Mouse (Mus musculus) embryonic facial prominence, embryonic 13.5 days (tissue): ENCODE results near the gene Nedd4. TPM values are rescaled to one million over a fixed set of nuclear protein-coding genes. Genes with fewer than 3 reads are reported as not detected.
"Not testable (repeated sequence)": the region's sequence is repeated elsewhere in the genome, so short reads cannot be mapped to it uniquely, and the experiment has no call there.

Experiments used
- ATAC-seq: fragments of 200-750 bp; cut with Nextera tagmentation; 2 replicates; pipeline ENCODE4 v1.8.0; 2017; ENCODE audit warnings: low read depth; ENCODE audit not compliant: insufficient number of reproducible peaks, insufficient read depth, low FRiP score, low TSS enrichment
- H3K27ac ChIP-seq: fragments of 300-500 bp; sonication (generic); 2 replicates; pipeline ENCODE4 v1.5.1; 2015; ENCODE audit warnings: moderate library complexity, mild to moderate bottlenecking, inconsistent platforms
- H3K27me3 ChIP-seq: fragments of 300-500 bp; sonication (generic); 2 replicates; pipeline ENCODE4 v1.6.1; 2015; ENCODE audit warnings: mild to moderate bottlenecking, inconsistent platforms
- H3K36me3 ChIP-seq: fragments of 300-500 bp; sonication (generic); 2 replicates; pipeline ENCODE4 v1.6.1; 2015; ENCODE audit warnings: mild to moderate bottlenecking, inconsistent platforms
- H3K4me1 ChIP-seq: fragments of 300-500 bp; sonication (generic); 2 replicates; pipeline ENCODE4 v1.6.1; 2015; ENCODE audit warnings: inconsistent platforms
- H3K4me2 ChIP-seq: fragments of 300-500 bp; sonication (generic); 2 replicates; pipeline ENCODE4 v1.6.1; 2015; ENCODE audit warnings: moderate library complexity, mild to moderate bottlenecking, inconsistent platforms
- H3K4me3 ChIP-seq: fragments of 300-500 bp; sonication (generic); 2 replicates; pipeline ENCODE4 v1.5.1; 2015; ENCODE audit warnings: mild to moderate bottlenecking, inconsistent platforms
- H3K9ac ChIP-seq: fragments of 300-500 bp; sonication (generic); 2 replicates; pipeline ENCODE4 v1.6.1; 2015; ENCODE audit warnings: mild to moderate bottlenecking, inconsistent platforms
- H3K9me3 ChIP-seq: fragments of 300-500 bp; sonication (generic); 2 replicates; pipeline ENCODE4 v1.6.1; 2016; ENCODE audit warnings: inconsistent platforms
- WGBS: fragments of 180-500 bp; shearing (Covaris S2); methylation state at CpG from one replicate; pipeline ENCODE4 v1.1.7; 2015; ENCODE audit warnings: mixed read lengths; 5-methylcytosine and 5-hydroxymethylcytosine counted together
- polyA plus RNA-seq: library from polyadenylated mRNA; unstranded; fragments of >200 nt; fragmentation: Nextera tagmentation; extraction: Ambion mirVana; gene quantifications from 2 replicates; pipeline ENCODE4 v1.2.1, GENCODE M21; 2015

The Nedd4 gene
- polyA plus RNA-seq, 1 experiment from 2014 or later, result 659 TPM

DNA sequence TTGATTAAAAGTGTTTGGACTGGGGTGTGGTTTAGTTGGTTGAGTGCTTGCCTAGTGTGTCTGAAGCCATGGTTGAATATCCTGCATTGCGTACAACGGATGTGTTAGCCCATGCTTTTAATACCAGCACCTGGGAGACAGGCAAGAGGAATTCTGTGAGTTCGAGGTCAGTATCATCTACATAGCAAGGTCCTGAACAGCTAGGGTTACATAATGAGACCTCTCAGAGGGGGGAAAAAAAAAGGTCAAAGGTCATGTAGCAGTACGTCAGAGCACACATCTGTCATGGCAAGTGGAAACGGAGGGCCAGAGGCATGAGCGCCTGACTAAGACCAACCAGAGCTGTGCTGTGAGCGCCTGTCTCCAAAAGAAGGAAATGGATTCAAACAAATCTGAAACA, 3.4 kb downstream of the Nedd4 start:
- no peaks in the 10 kb centered on the region for H3K9me3 ChIP-seq
- peaks cover 48% of the 10 kb centered on the region for H3K4me1 ChIP-seq
- peak overlapping the region; percentile 100; the same call in 1 of the 2 replicates for H3K9ac ChIP-seq
- WGBS, result 38% methylated on average over 7 of the region's 7 CpGs
- peak overlapping the region; percentile 98 for H3K4me3 ChIP-seq
- H3K27me3 ChIP-seq, result no peaks in the 10 kb centered on the region
- H3K4me2 ChIP-seq, result peak overlapping the region; percentile 90
- ATAC-seq, result no peak
- H3K36me3 ChIP-seq, result peaks cover 56% of the 10 kb centered on the region
- H3K27ac ChIP-seq, result no peak overlapping the region; the same call in 1 of the 2 replicates

DNA sequence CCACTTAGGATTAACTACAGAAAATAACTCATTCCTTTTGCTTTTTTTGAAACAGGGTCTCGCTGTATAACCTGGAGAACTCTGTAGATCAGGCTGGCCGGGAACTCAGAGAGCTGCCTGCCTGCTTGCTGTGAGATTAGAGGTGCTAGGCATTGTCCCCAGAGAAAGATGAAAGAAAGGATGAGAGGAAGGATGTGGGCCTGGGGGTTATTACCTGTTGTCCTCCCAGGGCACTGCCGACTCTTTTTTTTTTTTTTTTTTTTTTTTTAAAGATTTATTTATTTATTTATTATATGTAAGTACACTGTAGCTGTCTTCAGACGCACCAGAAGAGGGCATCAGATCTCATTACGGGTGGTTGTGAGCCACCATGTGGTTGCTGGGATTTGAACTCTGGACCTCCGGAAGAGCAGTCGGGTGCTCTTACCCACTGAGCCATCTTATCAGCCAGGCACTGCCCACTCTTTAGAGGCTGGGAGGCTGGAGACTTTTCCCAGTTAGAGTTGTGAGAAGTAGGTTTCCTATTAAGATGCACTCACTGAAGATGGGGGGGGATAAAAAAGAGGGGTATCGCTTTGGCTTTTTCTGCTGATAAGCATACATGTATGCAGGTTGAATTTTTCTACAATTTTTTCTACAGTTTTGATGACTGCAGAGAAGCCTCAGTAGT, 4.3 kb downstream of the Nedd4 start:
- H3K36me3 ChIP-seq, result peaks cover 63% of the 10 kb centered on the region
- 0 out of 2 replicates have a peak overlapping the region, but pooled peaks have one; percentile 3 for H3K4me2 ChIP-seq

DNA sequence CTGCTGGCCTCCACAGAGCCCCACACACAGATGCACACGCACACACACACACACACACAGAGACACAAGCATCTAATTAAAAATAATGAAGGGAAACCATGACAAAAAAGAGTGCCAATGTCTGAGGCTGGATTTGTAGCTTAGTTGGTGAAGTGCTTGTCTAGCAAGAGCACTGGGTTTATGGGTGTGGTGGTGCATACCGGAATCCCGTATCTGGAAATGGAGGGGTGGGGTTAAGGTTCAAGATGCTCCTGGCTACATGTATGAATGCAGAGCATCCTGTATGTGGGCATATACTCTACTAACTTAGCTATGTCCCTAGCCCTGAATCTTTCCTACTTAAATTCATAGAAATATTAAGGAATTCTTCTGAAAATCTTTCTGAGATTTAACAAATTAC, 5.0 kb downstream of the Nedd4 start:
- Histone ChIP-seq H3K4me1 (peaks cover 46% of the 10 kb centered on the region), H3K4me2 (0 out of 2 replicates have a peak overlapping the region, but pooled peaks have one; percentile 3), H3K9me3 (no peaks in the 10 kb centered on the region), H3K4me3 (no peak overlapping the region; the same call in 1 of the 2 replicates), H3K9ac (no peak overlapping the region), H3K27me3 (no peaks in the 10 kb centered on the region), H3K27ac (0 out of 2 replicates have a peak overlapping the region, but pooled peaks have one; percentile 7), H3K36me3 (peaks cover 68% of the 10 kb centered on the region)
- 79% methylated on average over 3 of the region's 3 CpGs for WGBS
- no peak for ATAC-seq

More for the DNA sequence above, 4.3 kb downstream of the Nedd4 start:
- ATAC-seq, H3K9ac ChIP-seq, H3K9me3 ChIP-seq, H3K4me3 ChIP-seq, H3K27me3 ChIP-seq: not testable (repeated sequence)
- H3K27ac ChIP-seq, result 0 out of 2 replicates have a peak overlapping the region, but pooled peaks have one; percentile 7
- WGBS, result 83% methylated on average over 7 of the region's 8 CpGs
- H3K4me1 ChIP-seq, result peaks cover 46% of the 10 kb centered on the region

DNA sequence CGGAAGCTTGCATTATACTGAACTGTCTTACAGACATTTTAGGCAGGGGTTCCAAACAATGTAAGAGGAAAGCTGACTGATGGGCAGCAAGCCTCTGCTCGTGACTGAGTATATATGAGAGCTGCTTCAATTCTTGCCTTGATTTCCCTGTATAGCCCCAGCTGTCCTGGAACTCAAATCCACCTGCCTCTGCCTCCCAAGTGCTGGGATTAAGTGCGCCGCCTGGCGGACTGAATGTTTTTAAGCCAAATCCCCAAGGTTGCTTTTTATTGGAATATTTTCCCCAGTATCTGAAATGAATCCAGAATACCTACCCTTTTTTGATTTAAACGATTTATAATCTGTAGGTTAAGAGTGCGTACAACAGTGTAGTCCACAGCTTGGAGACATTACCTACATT, 7.2 kb downstream of the Nedd4 start:
- peaks cover 80% of the 10 kb centered on the region for H3K36me3 ChIP-seq
- 0 out of 2 replicates have a peak overlapping the region, but pooled peaks have one; percentile 4 for H3K27ac ChIP-seq
- 81% methylated on average over 7 of the region's 7 CpGs for WGBS
- no peaks in the 10 kb centered on the region for H3K9me3 ChIP-seq
- ATAC-seq, result no peak
- no peak overlapping the region for H3K4me3 ChIP-seq
- no peak overlapping the region for H3K9ac ChIP-seq
- H3K27me3 ChIP-seq, result no peaks in the 10 kb centered on the region
- H3K4me1 ChIP-seq, result peaks cover 43% of the 10 kb centered on the region
- H3K4me2 ChIP-seq, result no peak overlapping the region

DNA sequence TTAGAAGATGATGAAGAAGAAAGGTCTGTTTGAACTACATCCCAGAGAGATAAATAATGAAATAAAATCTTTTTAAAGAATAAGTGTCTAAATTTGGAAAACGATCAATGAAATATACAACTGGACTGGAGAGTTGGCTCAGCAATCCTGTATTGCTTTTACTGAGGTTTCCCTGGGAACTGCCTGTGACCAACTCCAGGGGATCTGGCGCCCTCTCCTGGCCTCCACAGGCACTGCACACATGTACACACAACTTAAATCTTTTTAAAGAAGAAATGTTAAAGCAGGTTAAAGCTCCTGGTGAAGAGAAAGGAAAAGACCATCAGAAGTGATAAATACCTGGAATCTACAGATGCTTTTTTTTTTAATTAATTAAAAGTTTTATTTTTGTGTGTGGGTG, 10.2 kb downstream of the Nedd4 start:
- 40% methylated on average over 2 of the region's 2 CpGs for WGBS
- ATAC-seq, result no peak
- Histone ChIP-seq H3K4me2 (no peak overlapping the region), H3K36me3 (peaks cover 78% of the 10 kb centered on the region), H3K4me1 (peaks cover 19% of the 10 kb centered on the region), H3K27me3 (no peaks in the 10 kb centered on the region), H3K9me3 (no peaks in the 10 kb centered on the region), H3K27ac (no peak overlapping the region), H3K9ac (no peak overlapping the region), H3K4me3 (no peak overlapping the region)

DNA sequence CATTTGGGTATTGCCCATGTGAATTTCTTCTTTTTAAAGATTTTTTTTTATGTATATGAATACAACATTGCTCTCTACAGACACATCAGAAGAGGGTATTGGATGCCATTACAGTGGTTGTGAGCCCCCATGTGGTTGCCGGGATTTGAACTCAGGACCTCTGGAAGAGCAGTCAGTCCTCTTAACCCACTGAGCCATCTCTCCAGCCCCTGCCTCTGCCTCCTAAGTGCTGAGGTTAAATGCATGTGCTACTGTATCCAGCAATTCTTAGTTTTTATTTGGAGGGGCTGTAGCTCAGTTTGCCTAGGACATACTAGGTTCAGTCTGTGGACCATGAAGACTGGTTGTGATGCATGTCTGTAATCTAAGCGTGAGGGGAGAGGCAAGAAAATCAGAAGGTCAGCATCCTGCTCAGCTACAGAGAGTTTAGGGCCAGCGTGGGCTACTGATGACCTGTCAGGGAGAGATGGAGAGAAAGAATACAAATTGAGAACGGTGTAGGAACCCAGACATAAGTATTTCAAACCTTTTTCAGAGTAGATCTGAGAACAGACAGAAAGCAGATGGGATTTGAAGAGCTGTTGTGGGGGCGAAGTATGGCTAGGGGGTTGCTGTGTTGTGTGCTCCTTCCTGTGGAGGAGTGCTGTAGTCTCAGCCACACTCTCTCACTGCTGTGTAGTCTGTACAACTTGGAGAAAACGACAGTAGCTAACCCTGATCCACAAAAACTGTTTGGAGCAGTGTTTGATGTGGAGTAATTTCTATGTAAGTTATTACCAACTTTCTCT, 13.0 kb downstream of the Nedd4 start:
- Histone ChIP-seq H3K9me3 (no peaks in the 10 kb centered on the region), H3K4me3 (no peak overlapping the region), H3K4me2 (no peak overlapping the region), H3K4me1 (peaks cover 6% of the 10 kb centered on the region), H3K27ac (no peak overlapping the region), H3K9ac (no peak overlapping the region), H3K27me3 (no peaks in the 10 kb centered on the region), H3K36me3 (peaks cover 78% of the 10 kb centered on the region)
- 92% methylated on average over 6 of the region's 6 CpGs for WGBS
- ATAC-seq, result no peak

DNA sequence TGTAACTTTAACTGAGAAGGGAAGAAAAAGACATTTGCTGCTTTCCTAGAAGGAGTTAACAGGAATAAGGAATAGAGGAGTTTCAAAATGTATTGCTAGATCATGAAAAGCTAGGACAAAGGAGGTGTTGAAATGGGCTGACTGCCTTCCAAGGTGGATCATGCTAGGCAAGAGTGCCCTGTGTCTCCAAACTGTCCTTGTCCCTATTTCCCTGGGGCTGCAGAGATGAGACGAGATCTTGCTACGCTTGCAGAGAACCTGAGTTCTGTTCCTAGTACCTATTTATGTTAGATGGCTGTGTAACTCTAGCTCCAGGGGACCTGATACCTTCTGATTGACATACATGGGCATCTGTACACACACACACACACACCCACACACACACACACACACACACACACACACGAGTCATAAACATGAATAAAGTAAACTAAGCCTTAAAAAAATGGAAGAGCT, 13.6 kb downstream of the Nedd4 start:
- H3K36me3 ChIP-seq, result peaks cover 74% of the 10 kb centered on the region
- no peak overlapping the region for H3K27ac ChIP-seq
- H3K4me3 ChIP-seq, result no peak overlapping the region
- H3K27me3 ChIP-seq, result no peaks in the 10 kb centered on the region
- no peaks in the 10 kb centered on the region for H3K9me3 ChIP-seq
- WGBS, result 84% methylated on average over 3 of the region's 3 CpGs
- H3K9ac ChIP-seq, result no peak overlapping the region
- no peak for ATAC-seq
- H3K4me2 ChIP-seq, result no peak overlapping the region
- peaks cover 4% of the 10 kb centered on the region; the same call in 1 of the 2 replicates for H3K4me1 ChIP-seq

DNA sequence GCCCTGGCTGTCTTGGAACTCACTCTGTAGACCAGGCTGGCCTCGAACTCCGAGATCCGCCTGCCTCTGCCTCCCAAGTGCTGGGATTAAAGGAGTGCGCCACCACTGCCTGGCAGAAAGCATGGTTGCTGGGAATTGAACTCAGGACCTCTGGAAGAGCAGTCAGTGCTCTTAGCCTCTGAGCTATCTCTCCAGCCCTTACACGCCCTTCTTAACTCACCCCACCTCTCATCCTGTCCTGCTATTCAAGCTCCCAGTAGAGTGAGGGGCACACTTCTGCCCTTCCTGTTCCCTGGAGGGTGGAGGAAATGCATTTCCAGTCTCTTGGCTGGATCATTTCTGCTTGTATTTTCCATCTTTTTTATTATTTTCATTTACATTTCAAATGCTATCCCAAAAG, 15.5 kb downstream of the Nedd4 start:
- Histone ChIP-seq H3K27ac (no peak overlapping the region), H3K4me3 (no peak overlapping the region), H3K27me3 (no peaks in the 10 kb centered on the region), H3K9me3 (no peaks in the 10 kb centered on the region), H3K4me2 (no peak overlapping the region), H3K9ac (no peak overlapping the region), H3K36me3 (peaks cover 77% of the 10 kb centered on the region), H3K4me1 (peaks cover 4% of the 10 kb centered on the region; the same call in 1 of the 2 replicates)
- no peak for ATAC-seq
- 95% methylated on average over 5 of the region's 5 CpGs for WGBS

DNA sequence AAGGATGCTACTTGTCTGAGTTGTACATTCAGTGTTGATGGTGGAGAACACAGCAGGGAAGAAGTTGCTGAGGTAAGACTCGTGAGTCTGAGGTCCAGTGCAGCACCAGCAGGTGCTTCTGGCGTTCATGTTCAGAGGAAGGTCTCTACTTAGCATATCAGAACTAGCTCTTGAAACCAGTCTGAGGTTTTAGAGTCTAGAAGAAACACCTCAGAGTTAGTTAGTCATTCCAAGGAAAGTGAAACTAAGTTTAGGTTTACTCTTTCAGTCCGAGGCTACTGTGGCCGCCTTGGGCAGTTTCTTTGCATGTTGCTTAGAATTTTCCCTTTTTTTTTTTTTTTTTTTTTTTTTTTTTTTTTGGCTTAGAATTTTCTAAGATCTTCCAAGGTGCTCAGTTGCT, 16.6 kb downstream of the Nedd4 start:
- Histone ChIP-seq H3K4me2 (no peak overlapping the region), H3K27ac (no peak overlapping the region), H3K27me3 (no peaks in the 10 kb centered on the region), H3K9me3 (no peaks in the 10 kb centered on the region), H3K9ac (no peak overlapping the region), H3K4me3 (no peak overlapping the region), H3K36me3 (peaks cover 74% of the 10 kb centered on the region), H3K4me1 (no peaks in the 10 kb centered on the region)
- WGBS, result 82% methylated on average over 4 of the region's 4 CpGs
- ATAC-seq, result no peak

DNA sequence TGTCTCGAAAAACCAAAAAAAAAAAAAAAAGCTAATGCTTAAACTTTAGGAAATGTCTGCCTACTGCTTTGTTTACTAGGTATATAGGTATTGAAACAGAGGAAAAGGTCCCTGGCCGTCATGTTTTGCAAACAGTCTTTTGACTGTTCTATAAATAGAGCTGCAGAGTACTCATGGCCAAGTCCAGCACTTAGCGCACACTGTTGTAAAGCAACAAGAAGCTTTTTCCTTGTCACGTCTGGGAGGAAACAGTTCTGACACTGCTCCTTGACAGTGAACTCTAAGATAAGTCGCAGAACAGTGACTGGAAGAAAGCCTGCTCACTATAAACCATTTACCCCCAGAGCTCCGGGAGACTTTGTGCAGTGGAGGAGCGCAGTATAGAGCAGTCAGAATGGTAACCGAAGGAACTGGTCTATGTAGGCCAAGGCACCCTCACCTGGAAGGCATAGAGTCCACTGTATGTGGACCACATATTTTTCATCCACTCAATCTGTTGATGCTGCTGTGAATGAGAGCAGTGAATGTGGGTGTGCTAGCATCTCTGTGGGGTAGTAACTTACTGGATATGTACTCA, 19.6 kb downstream of the Nedd4 start:
- no peak overlapping the region for H3K9ac ChIP-seq
- H3K27me3 ChIP-seq, result no peaks in the 10 kb centered on the region
- no peak overlapping the region for H3K4me2 ChIP-seq
- H3K4me1 ChIP-seq, result peaks cover 3% of the 10 kb centered on the region; the same call in 1 of the 2 replicates
- ATAC-seq, result no peak
- 92% methylated on average over 8 of the region's 8 CpGs for WGBS
- no peaks in the 10 kb centered on the region for H3K9me3 ChIP-seq
- H3K36me3 ChIP-seq, result peaks cover 72% of the 10 kb centered on the region
- H3K27ac ChIP-seq, result no peak overlapping the region
- no peak overlapping the region for H3K4me3 ChIP-seq

DNA sequence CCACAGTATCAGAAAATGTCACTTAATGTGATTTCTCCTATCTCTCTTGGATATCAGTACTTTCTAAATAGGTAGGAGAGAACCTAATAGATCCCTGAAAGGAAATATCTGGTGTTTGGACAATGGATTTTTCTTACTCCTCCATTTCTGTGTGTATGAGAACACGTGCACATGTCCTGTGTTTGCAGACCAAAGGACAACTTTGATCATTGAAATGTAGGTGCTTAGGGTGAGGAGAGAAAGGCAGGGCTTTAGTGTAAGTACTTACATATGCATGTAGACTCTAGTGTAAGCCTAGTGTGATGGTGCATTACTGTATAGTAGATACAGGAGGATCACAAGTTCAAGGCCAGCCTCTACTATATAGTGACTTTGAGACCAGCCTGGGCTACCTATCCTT, 21.1 kb downstream of the Nedd4 start:
- Histone ChIP-seq H3K4me2 (no peak overlapping the region), H3K9ac (no peak overlapping the region), H3K27me3 (no peaks in the 10 kb centered on the region), H3K9me3 (no peaks in the 10 kb centered on the region), H3K36me3 (peaks cover 76% of the 10 kb centered on the region), H3K27ac (no peak overlapping the region), H3K4me3 (no peak overlapping the region), H3K4me1 (peaks cover 8% of the 10 kb centered on the region)
- WGBS, result 91% methylated on average over 1 of the region's 1 CpGs
- no peak for ATAC-seq
